Mouse (Mus musculus): Measurements from ENCODE around the gene Pcgf5. TPM values are rescaled to one million over a fixed set of nuclear protein-coding genes. Genes with fewer than 3 reads are reported as not detected.

Gene Pcgf5
- polyA plus RNA-seq, 1 experiment from 2014 or later = 14.3 TPM

GRCm38 (mm10) chr19:36350870-36351269 is 2.8 kb downstream of the Pcgf5 start:
- no peak overlapping the region for H3K9ac ChIP-seq (ENCODE audit: low read length)
- H3K9me3 ChIP-seq (ENCODE audit: control insufficient read depth, low read length) = no peaks in the 10 kb centered on the region
- H3K27ac ChIP-seq (replicated peaks) = no peak overlapping the region
- no peak overlapping the region for H3K4me3 ChIP-seq (ENCODE audit: low read depth, low read length)
- no peaks in the 10 kb centered on the region for H3K36me3 ChIP-seq (ENCODE audit: control insufficient read depth, insufficient read depth, low read length)
- DNase-seq (ENCODE audit: low spot score) (no peak), ATAC-seq (ENCODE audit: low FRiP score, low TSS enrichment) (no peak)
- no peak for TF ChIP-seq EP300 (optimal IDR thresholded peaks at IDR 0.05)
- TF ChIP-seq CTCF (IDR thresholded peaks at IDR 0.05; ENCODE audit: low read depth) = no peak
- no peaks in the 10 kb centered on the region for H3K4me1 ChIP-seq (replicated peaks; ENCODE audit: control insufficient read depth, insufficient read depth)
- no peak overlapping the region for H3K4me2 ChIP-seq (replicated peaks; ENCODE audit: low read depth)
- 0 out of 2 replicates have a peak, but pooled peaks cover 2% of the 10 kb centered on the region for H3K27me3 ChIP-seq (ENCODE audit: control insufficient read depth, insufficient read depth, low read length)
- WGBS = 82% methylated on average over 9 of the region's 9 CpGs

- Histone ChIP-seq H3K27me3 (ENCODE audit: control insufficient read depth, insufficient read depth, low read length) (no peaks in the 10 kb centered on the region), H3K36me3 (ENCODE audit: control insufficient read depth, insufficient read depth, low read length) (no peaks in the 10 kb centered on the region), H3K4me2 (replicated peaks; ENCODE audit: low read depth) (no peak overlapping the region), H3K27ac (replicated peaks) (no peak overlapping the region), H3K4me3 (ENCODE audit: low read depth, low read length) (no peak overlapping the region), H3K9me3 (ENCODE audit: control insufficient read depth, low read length) (no peaks in the 10 kb centered on the region), H3K4me1 (replicated peaks; ENCODE audit: control insufficient read depth, insufficient read depth) (no peaks in the 10 kb centered on the region), H3K9ac (ENCODE audit: low read length) (no peak overlapping the region)
- no peak for DNase-seq (ENCODE audit: low spot score)
- no peak for ATAC-seq (ENCODE audit: low FRiP score, low TSS enrichment)
- WGBS = 71% methylated on average over 5 of the region's 5 CpGs
- no peak for TF ChIP-seq CTCF (IDR thresholded peaks at IDR 0.05; ENCODE audit: low read depth)
- no peak for TF ChIP-seq EP300 (optimal IDR thresholded peaks at IDR 0.05)
Measured at GRCm38 (mm10) chr19:36362541-36362940, 14.4 kb downstream of the Pcgf5 start.

GRCm38 (mm10) chr19:36364757-36365156 is 16.6 kb downstream of the Pcgf5 start:
- WGBS = 80% methylated on average over 8 of the region's 8 CpGs
- DNase-seq (ENCODE audit: low spot score) (no peak), ATAC-seq (ENCODE audit: low FRiP score, low TSS enrichment) (no peak)
- H3K4me2 ChIP-seq (replicated peaks; ENCODE audit: low read depth) = no peak overlapping the region
- no peak for TF ChIP-seq EP300 (optimal IDR thresholded peaks at IDR 0.05)
- no peak for TF ChIP-seq CTCF (IDR thresholded peaks at IDR 0.05; ENCODE audit: low read depth)
- no peaks in the 10 kb centered on the region for H3K36me3 ChIP-seq (ENCODE audit: control insufficient read depth, insufficient read depth, low read length)
- no peaks in the 10 kb centered on the region for H3K27me3 ChIP-seq (ENCODE audit: control insufficient read depth, insufficient read depth, low read length)
- no peak overlapping the region for H3K9ac ChIP-seq (ENCODE audit: low read length)
- no peak overlapping the region for H3K4me3 ChIP-seq (ENCODE audit: low read depth, low read length)
- no peak overlapping the region for H3K27ac ChIP-seq (replicated peaks)
- no peaks in the 10 kb centered on the region for H3K4me1 ChIP-seq (replicated peaks; ENCODE audit: control insufficient read depth, insufficient read depth)
- H3K9me3 ChIP-seq (ENCODE audit: control insufficient read depth, low read length) = no peaks in the 10 kb centered on the region

GRCm38 (mm10) chr19:36371478-36371877 is 23.4 kb downstream of the Pcgf5 start:
- WGBS = 80% methylated on average over 10 of the region's 10 CpGs
- TF ChIP-seq CTCF (IDR thresholded peaks at IDR 0.05; ENCODE audit: low read depth) = no peak
- no peak for TF ChIP-seq EP300 (optimal IDR thresholded peaks at IDR 0.05)

GRCm38 (mm10) chr19:36373056-36373621 is 25.0 kb downstream of the Pcgf5 start:
- H3K9me3 ChIP-seq (ENCODE audit: control insufficient read depth, low read length) = no peaks in the 10 kb centered on the region
- no peaks in the 10 kb centered on the region for H3K27me3 ChIP-seq (ENCODE audit: control insufficient read depth, insufficient read depth, low read length)
- H3K9ac ChIP-seq (ENCODE audit: low read length) = no peak overlapping the region
- no peaks in the 10 kb centered on the region for H3K4me1 ChIP-seq (replicated peaks; ENCODE audit: control insufficient read depth, insufficient read depth)
- no peak overlapping the region for H3K27ac ChIP-seq (replicated peaks)
- H3K36me3 ChIP-seq (ENCODE audit: control insufficient read depth, insufficient read depth, low read length) = no peaks in the 10 kb centered on the region
- H3K4me2 ChIP-seq (replicated peaks; ENCODE audit: low read depth) = no peak overlapping the region
- no peak overlapping the region for H3K4me3 ChIP-seq (ENCODE audit: low read depth, low read length)
- TF ChIP-seq CTCF (IDR thresholded peaks at IDR 0.05; ENCODE audit: low read depth) = no peak
- TF ChIP-seq EP300 (optimal IDR thresholded peaks at IDR 0.05) = no peak
- ATAC-seq (ENCODE audit: low FRiP score, low TSS enrichment) = no peak
- 60% methylated on average over 6 of the region's 6 CpGs for WGBS
- DNase-seq (ENCODE audit: low spot score) = no peak

More at GRCm38 (mm10) chr19:36371478-36371877, 23.4 kb downstream of the Pcgf5 start:
- Histone ChIP-seq H3K9ac (ENCODE audit: low read length) (no peak overlapping the region), H3K9me3 (ENCODE audit: control insufficient read depth, low read length) (no peaks in the 10 kb centered on the region), H3K4me3 (ENCODE audit: low read depth, low read length) (no peak overlapping the region), H3K27ac (replicated peaks) (no peak overlapping the region), H3K4me1 (replicated peaks; ENCODE audit: control insufficient read depth, insufficient read depth) (no peaks in the 10 kb centered on the region), H3K4me2 (replicated peaks; ENCODE audit: low read depth) (no peak overlapping the region), H3K36me3 (ENCODE audit: control insufficient read depth, insufficient read depth, low read length) (no peaks in the 10 kb centered on the region), H3K27me3 (ENCODE audit: control insufficient read depth, insufficient read depth, low read length) (no peaks in the 10 kb centered on the region)
- DNase-seq (ENCODE audit: low spot score) (no peak), ATAC-seq (ENCODE audit: low FRiP score, low TSS enrichment) (no peak)

- DNase-seq (ENCODE audit: low spot score) (no peak), ATAC-seq (ENCODE audit: low FRiP score, low TSS enrichment) (no peak)
- H3K4me1 ChIP-seq (replicated peaks; ENCODE audit: control insufficient read depth, insufficient read depth) = no peaks in the 10 kb centered on the region
- H3K9me3 ChIP-seq (ENCODE audit: control insufficient read depth, low read length) = no peaks in the 10 kb centered on the region
- TF ChIP-seq EP300 (optimal IDR thresholded peaks at IDR 0.05) (no peak), CTCF (IDR thresholded peaks at IDR 0.05; ENCODE audit: low read depth) (no peak)
- no peak overlapping the region for H3K9ac ChIP-seq (ENCODE audit: low read length)
- no peak overlapping the region for H3K27ac ChIP-seq (replicated peaks)
- H3K4me2 ChIP-seq (replicated peaks; ENCODE audit: low read depth) = no peak overlapping the region
- H3K27me3 ChIP-seq (ENCODE audit: control insufficient read depth, insufficient read depth, low read length) = no peaks in the 10 kb centered on the region
- no peak overlapping the region for H3K4me3 ChIP-seq (ENCODE audit: low read depth, low read length)
- 83% methylated on average over 11 of the region's 11 CpGs for WGBS
- no peaks in the 10 kb centered on the region for H3K36me3 ChIP-seq (ENCODE audit: control insufficient read depth, insufficient read depth, low read length)
Measured at GRCm38 (mm10) chr19:36375200-36375783, 27.2 kb downstream of the Pcgf5 start.

Measured in stomach, postnatal 0 days (tissue).